Mouse (Mus musculus): ENCODE results near the gene Tmtc2.

GRCm38 (mm10) chr10:105507982-105508786 lies 66.1 kb downstream of the Tmtc2 start:
- TF ChIP-seq CHD2 (IDR thresholded peaks at IDR 0.05; ENCODE audit: low read depth, low read length): no peak
- TF ChIP-seq ZNF384 (IDR thresholded peaks at IDR 0.05; ENCODE audit: low read depth, low read length): no peak
- no peak for TF ChIP-seq ZC3H11A (IDR thresholded peaks at IDR 0.05; ENCODE audit: borderline replicate concordance, low read depth, low read length)

All from ES-E14 (cell line).